Mouse (Mus musculus): ENCODE data around the gene E2f2. TPM values are rescaled to one million over a fixed set of nuclear protein-coding genes. Genes with fewer than 3 reads are reported as not detected.

The E2f2 gene
- polyA plus RNA-seq, 1 experiment from 2014 or later: 63.4 TPM

GRCm38 (mm10) chr4:136239622-136240021 lies 67.4 kb downstream of the E2f2 start:
- 0 out of 2 replicates have a peak, but pooled peaks have one; percentile 27 for ATAC-seq
- Histone ChIP-seq H3K36me3 (0 out of 2 replicates have a peak, but pooled peaks cover 2% of the 10 kb centered on the region), H3K4me3 (no peak overlapping the region), H3K4me1 (0 out of 2 replicates have a peak, but pooled peaks cover 6% of the 10 kb centered on the region), H3K9ac (no peak overlapping the region), H3K27me3 (replicated peaks) (peaks cover 90% of the 10 kb centered on the region), H3K4me2 (no peak overlapping the region), H3K9me3 (replicated peaks) (no peaks in the 10 kb centered on the region), H3K27ac (no peak overlapping the region)
- 11% methylated on average over 8 of the region's 8 CpGs for WGBS (ENCODE audit: insufficient replicate concordance)

DNA sequence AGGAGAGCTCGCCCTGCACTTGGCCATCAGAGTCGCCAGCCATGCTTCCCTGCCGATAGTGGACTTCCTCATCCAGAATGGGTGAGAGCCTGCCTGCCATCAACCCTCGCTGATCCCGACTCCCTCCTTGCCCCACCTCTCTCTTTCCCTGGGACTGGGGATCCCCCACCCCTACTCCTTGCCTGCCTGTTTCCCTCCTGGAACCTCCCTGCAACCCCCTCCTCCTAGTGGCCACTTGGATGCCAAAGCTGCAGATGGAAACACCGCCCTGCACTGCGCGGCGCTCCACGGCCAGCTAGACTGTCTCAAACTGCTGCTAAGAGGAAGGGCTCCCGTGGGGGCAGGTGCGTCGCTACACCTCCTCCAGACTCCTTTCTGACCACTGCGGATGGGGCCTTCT lies 67.9 kb downstream of the E2f2 start:
- Histone ChIP-seq H3K9me3 (replicated peaks) (no peaks in the 10 kb centered on the region), H3K4me3 (no peak overlapping the region), H3K36me3 (no peaks in the 10 kb centered on the region), H3K27me3 (replicated peaks) (peaks cover 93% of the 10 kb centered on the region), H3K4me1 (0 out of 2 replicates have a peak, but pooled peaks cover 6% of the 10 kb centered on the region), H3K4me2 (no peak overlapping the region), H3K9ac (no peak overlapping the region), H3K27ac (no peak overlapping the region)
- WGBS (ENCODE audit: insufficient replicate concordance): 39% methylated on average over 14 of the region's 14 CpGs
- no peak for ATAC-seq

DNA sequence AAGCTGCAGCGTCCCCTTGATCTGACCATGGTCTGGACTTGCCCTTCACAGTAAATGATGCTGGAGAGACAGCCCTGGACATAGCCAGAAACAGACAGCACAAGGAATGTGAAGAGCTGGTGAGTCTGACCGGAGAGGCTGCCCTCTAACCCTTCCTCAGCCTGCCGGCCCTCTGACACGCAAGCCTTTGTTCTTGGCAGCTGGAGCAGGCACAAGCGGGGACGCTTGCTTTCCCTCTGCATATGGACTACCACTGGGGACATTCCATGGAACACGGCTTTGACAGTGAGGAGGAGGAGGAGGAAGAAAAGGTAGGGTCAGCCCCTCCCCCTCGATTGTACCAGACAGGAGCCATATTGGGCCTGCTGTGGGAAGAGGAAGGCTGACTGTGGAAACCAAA lies 68.8 kb downstream of the E2f2 start:
- H3K27me3 ChIP-seq (replicated peaks): peaks cover 99% of the 10 kb centered on the region
- no peak for ATAC-seq
- WGBS (ENCODE audit: insufficient replicate concordance): 67% methylated on average over 8 of the region's 8 CpGs

GRCm38 (mm10) chr4:136242065-136242703 lies 70.0 kb downstream of the E2f2 start:
- Histone ChIP-seq H3K27me3 (replicated peaks) (peaks cover 99% of the 10 kb centered on the region), H3K9me3 (replicated peaks) (no peaks in the 10 kb centered on the region), H3K4me1 (0 out of 2 replicates have a peak, but pooled peaks cover 11% of the 10 kb centered on the region), H3K36me3 (no peaks in the 10 kb centered on the region), H3K4me3 (no peak overlapping the region), H3K9ac (no peak overlapping the region), H3K4me2 (no peak overlapping the region), H3K27ac (no peak overlapping the region)
- ATAC-seq: no peak
- WGBS (ENCODE audit: insufficient replicate concordance): 31% methylated on average over 8 of the region's 8 CpGs

More for the DNA sequence above, 68.8 kb downstream of the E2f2 start:
- no peaks in the 10 kb centered on the region for H3K9me3 ChIP-seq (replicated peaks)
- no peaks in the 10 kb centered on the region for H3K36me3 ChIP-seq
- H3K4me1 ChIP-seq: 0 out of 2 replicates have a peak, but pooled peaks cover 6% of the 10 kb centered on the region
- no peak overlapping the region for H3K27ac ChIP-seq
- no peak overlapping the region for H3K4me3 ChIP-seq
- no peak overlapping the region for H3K4me2 ChIP-seq
- H3K9ac ChIP-seq: no peak overlapping the region

GRCm38 (mm10) chr4:136242728-136243127 lies 70.5 kb downstream of the E2f2 start:
- ATAC-seq: no peak
- no peak overlapping the region for H3K9ac ChIP-seq
- H3K4me3 ChIP-seq: no peak overlapping the region
- H3K4me1 ChIP-seq: peaks cover 15% of the 10 kb centered on the region; the same call in 1 of the 2 replicates
- no peaks in the 10 kb centered on the region for H3K9me3 ChIP-seq (replicated peaks)
- no peaks in the 10 kb centered on the region for H3K36me3 ChIP-seq
- H3K4me2 ChIP-seq: no peak overlapping the region
- peaks cover 99% of the 10 kb centered on the region for H3K27me3 ChIP-seq (replicated peaks)
- H3K27ac ChIP-seq: no peak overlapping the region
- 58% methylated on average over 7 of the region's 7 CpGs for WGBS (ENCODE audit: insufficient replicate concordance)

DNA sequence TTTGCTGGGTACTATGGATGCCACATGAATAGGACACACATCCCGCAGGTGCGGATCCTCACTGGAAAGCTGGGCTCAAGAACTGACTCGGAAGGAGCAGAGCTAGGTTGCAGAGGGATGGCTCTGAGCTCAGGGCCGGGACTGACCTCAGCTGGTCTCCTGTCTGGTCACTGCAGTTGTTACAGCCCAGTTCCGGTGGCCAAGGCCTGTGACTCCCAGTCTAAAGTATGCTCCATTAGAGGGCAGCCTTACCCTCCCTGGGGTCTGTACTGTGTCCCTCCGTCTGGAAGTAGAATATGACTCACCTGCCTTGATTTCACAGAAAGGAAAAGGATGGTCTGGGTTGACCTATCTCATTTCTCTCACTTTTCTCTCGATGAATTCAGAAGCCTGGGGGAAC lies 72.0 kb downstream of the E2f2 start:
- Histone ChIP-seq H3K27me3 (replicated peaks) (peaks cover 99% of the 10 kb centered on the region), H3K27ac (no peak overlapping the region), H3K36me3 (no peaks in the 10 kb centered on the region), H3K9ac (no peak overlapping the region), H3K4me2 (no peak overlapping the region), H3K9me3 (replicated peaks) (no peaks in the 10 kb centered on the region), H3K4me3 (no peak overlapping the region), H3K4me1 (peaks cover 14% of the 10 kb centered on the region)
- WGBS (ENCODE audit: insufficient replicate concordance): 45% methylated on average over 7 of the region's 7 CpGs
- no peak for ATAC-seq

Other genes with a start within 250 kb of the E2f2 start
- gene Hmgcl, start 225.9 kb upstream of the E2f2 start, polyA plus RNA-seq (2016; fragmentation: Nextera tagmentation; extraction: Ambion mirVana): 67.4 and 71.1 TPM in 2 replicates
- gene Gale, start 208.7 kb upstream of the E2f2 start, polyA plus RNA-seq (2016; fragmentation: Nextera tagmentation; extraction: Ambion mirVana): 36.0 and 41.2 TPM in 2 replicates
- gene Lypla2, start 199.8 kb upstream of the E2f2 start, polyA plus RNA-seq (2016; fragmentation: Nextera tagmentation; extraction: Ambion mirVana): 59.5 and 61.7 TPM in 2 replicates
- gene Pithd1, start 185.1 kb upstream of the E2f2 start, polyA plus RNA-seq (2016; fragmentation: Nextera tagmentation; extraction: Ambion mirVana): 115 and 121 TPM in 2 replicates
- 38.2 and 39.4 TPM in 2 replicates for gene Eloa, start 150.6 kb upstream of the E2f2 start, polyA plus RNA-seq (2016; fragmentation: Nextera tagmentation; extraction: Ambion mirVana)
- gene Rpl11, start 119.0 kb upstream of the E2f2 start, polyA plus RNA-seq (2016; fragmentation: Nextera tagmentation; extraction: Ambion mirVana): 350 and 362 TPM in 2 replicates
- gene Id3, start 28.9 kb upstream of the E2f2 start, polyA plus RNA-seq (2016; fragmentation: Nextera tagmentation; extraction: Ambion mirVana): 80.9 and 88.1 TPM in 2 replicates
- 1.5 and 1.9 TPM in 2 replicates for gene Asap3, start 34.0 kb downstream of the E2f2 start, polyA plus RNA-seq (2016; fragmentation: Nextera tagmentation; extraction: Ambion mirVana)
- 9.8 and 11.1 TPM in 2 replicates for gene Tcea3, start 75.3 kb downstream of the E2f2 start, polyA plus RNA-seq (2016; fragmentation: Nextera tagmentation; extraction: Ambion mirVana)
- gene Zfp46, start 112.3 kb downstream of the E2f2 start, polyA plus RNA-seq (2016; fragmentation: Nextera tagmentation; extraction: Ambion mirVana): 5.5 and 5.7 TPM in 2 replicates
- 84.7 and 87.9 TPM in 2 replicates for gene Hnrnpr, start 138.5 kb downstream of the E2f2 start, polyA plus RNA-seq (2016; fragmentation: Nextera tagmentation; extraction: Ambion mirVana)